Mouse (Mus musculus) cortical plate, adult 2 months (tissue): ENCODE results near the gene Cntnap2. TPM values are rescaled to one million over a fixed set of nuclear protein-coding genes. Genes with fewer than 3 reads are reported as not detected.
"Not testable (repeated sequence)": the region's sequence is repeated elsewhere in the genome, so short reads cannot be mapped to it uniquely, and the experiment has no call there.

ENCODE experiments used
- H3K27ac ChIP-seq: fragments of 200-500 bp; 2 replicates; pipeline ENCODE4 v1.5.1; 2012; ENCODE audit warnings: low read length, control low read depth, inconsistent platforms; ENCODE audit not compliant: insufficient read depth
- H3K4me1 ChIP-seq: fragments of 200-500 bp; 2 replicates; pipeline ENCODE4 v1.6.1; 2011; ENCODE audit warnings: low read length; ENCODE audit not compliant: control insufficient read depth, insufficient read depth
- H3K4me3 ChIP-seq: fragments of 200-500 bp; 2 replicates; pipeline ENCODE4 v1.5.1; 2011; ENCODE audit warnings: mild to moderate bottlenecking, low read length, control low read depth; ENCODE audit not compliant: insufficient read depth
- CTCF ChIP-seq: fragments of 200-500 bp; IDR thresholded peaks from 2 replicates; pipeline ENCODE4 v1.5.1; 2011; ENCODE audit warnings: mild to moderate bottlenecking, control low read depth, low read length; ENCODE audit not compliant: insufficient read depth; ENCODE audit errors: extremely low read depth
- POLR2A ChIP-seq: fragments of 200-500 bp; IDR thresholded peaks from 2 replicates; pipeline ENCODE4 v1.6.1; 2011; ENCODE audit warnings: mild to moderate bottlenecking, low read length, control low read depth; ENCODE audit not compliant: insufficient read depth; ENCODE audit errors: extremely low read depth
- polyA plus RNA-seq: library from polyadenylated mRNA; depleted of rRNA; stranded (reverse); fragments of >200 nt; gene quantifications from 2 replicates; pipeline ENCODE4 v1.2.3, GENCODE M21; 2012

Gene Cntnap2
- polyA plus RNA-seq, 1 experiment = 26.5 TPM

DNA sequence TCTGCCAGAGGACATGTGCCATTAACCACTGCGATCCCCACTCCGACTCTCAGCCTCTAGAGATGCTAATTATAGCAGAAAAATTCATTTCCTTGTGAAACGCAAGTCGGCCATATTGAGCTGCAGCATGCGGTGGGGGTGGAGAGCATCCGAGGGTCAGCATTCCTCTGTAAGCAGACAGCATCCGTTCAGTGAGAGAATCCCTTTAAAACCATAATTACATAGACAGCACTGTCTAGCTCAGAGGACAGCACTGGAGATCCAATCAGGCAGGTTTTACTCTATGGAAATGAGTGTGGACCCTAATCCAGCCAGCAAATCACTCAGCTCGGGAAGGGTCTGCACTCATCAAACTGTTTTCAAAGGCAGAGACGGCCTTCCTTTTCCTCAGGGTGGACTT lies 2133.3 kb downstream of the Cntnap2 start:
- no peak overlapping the region for H3K4me3 ChIP-seq
- H3K27ac ChIP-seq = no peak overlapping the region
- no peaks in the 10 kb centered on the region for H3K4me1 ChIP-seq
- TF ChIP-seq CTCF (no peak), POLR2A (no peak)

DNA sequence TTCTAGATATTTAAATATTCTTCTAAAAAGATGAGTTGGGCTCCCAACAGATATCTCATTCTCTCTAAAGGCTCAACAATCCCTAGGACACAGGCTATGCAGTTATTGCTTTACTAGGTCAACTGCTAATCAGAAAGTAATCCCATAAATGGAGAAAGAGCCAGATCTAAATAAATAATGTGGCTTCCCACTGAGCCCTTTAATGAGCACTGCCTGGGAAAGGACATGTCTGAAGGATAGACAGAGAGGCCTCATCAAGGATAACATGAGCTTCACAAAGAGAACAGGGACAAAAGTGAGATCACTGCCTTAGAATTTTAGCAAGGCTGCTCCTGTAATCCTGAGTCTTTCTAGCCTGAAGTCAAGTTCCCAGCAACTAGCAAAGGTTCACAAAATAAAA lies 2138.4 kb downstream of the Cntnap2 start:
- H3K4me1 ChIP-seq = no peaks in the 10 kb centered on the region
- no peak overlapping the region for H3K27ac ChIP-seq
- no peak overlapping the region for H3K4me3 ChIP-seq
- TF ChIP-seq POLR2A (no peak), CTCF (no peak)

- Histone ChIP-seq H3K27ac (no peak overlapping the region), H3K4me1 (no peaks in the 10 kb centered on the region), H3K4me3 (no peak overlapping the region)
- TF ChIP-seq CTCF (no peak), POLR2A (no peak)
These were observed 2141.5 kb downstream of the Cntnap2 start for GRCm38 (mm10) chr6:47200671-47201070.

GRCm38 (mm10) chr6:47208031-47208430 lies 2148.9 kb downstream of the Cntnap2 start:
- H3K4me3 ChIP-seq = no peak overlapping the region
- TF ChIP-seq POLR2A (no peak), CTCF (no peak)
- H3K27ac ChIP-seq = no peak overlapping the region
- no peaks in the 10 kb centered on the region for H3K4me1 ChIP-seq

DNA sequence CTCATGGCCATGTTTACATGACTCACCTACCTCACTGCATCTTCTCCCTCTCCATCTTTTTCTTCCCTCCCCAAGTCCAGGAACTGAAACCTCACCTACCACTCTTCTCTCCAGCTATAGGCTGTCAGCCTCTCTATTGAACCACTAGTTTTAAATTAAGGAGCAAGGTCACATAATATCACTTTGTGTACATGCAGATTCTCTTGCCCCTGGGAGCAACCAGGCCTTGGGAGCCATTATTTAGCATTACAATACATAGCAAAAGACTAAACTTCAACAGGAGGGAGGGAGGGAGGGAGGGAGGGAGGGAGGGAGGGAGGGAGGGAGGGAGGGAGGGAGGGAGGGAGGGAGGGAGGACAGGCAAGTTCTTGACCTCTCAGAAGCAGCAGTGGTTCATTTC lies 2155.6 kb downstream of the Cntnap2 start:
- Histone ChIP-seq H3K27ac (no peak overlapping the region), H3K4me1 (no peaks in the 10 kb centered on the region), H3K4me3 (no peak overlapping the region)
- TF ChIP-seq CTCF = no peak
- no peak for TF ChIP-seq POLR2A

- not testable (repeated sequence) for H3K27ac ChIP-seq, H3K4me3 ChIP-seq, H3K4me1 ChIP-seq
These were observed 2164.4 kb downstream of the Cntnap2 start for GRCm38 (mm10) chr6:47223578-47223977.

DNA sequence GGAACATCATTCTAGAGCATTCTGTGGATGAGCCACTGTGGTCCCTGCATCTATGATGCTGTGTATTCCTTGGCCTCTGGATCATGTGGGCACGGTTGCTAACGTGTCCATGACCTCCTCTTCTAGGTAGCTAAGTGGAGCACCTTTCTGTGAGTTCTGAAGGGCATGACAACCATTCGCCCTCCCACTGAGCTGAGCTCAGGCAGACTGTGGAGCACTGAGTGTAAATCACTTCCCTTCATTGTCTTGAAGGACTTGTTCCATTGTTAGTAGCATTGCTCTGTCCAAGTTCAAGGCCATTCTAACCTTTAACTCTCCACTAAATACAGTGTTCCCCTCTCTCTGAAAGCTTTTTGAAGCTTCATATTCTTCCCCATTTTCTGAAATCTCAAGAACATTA lies 2166.2 kb downstream of the Cntnap2 start:
- H3K4me1 ChIP-seq, H3K4me3 ChIP-seq, H3K27ac ChIP-seq: not testable (repeated sequence)

GRCm38 (mm10) chr6:47227601-47228000 lies 2168.4 kb downstream of the Cntnap2 start:
- Histone ChIP-seq H3K4me3 (no peak overlapping the region), H3K27ac (no peak overlapping the region)
- TF ChIP-seq CTCF = no peak
- TF ChIP-seq POLR2A = no peak

DNA sequence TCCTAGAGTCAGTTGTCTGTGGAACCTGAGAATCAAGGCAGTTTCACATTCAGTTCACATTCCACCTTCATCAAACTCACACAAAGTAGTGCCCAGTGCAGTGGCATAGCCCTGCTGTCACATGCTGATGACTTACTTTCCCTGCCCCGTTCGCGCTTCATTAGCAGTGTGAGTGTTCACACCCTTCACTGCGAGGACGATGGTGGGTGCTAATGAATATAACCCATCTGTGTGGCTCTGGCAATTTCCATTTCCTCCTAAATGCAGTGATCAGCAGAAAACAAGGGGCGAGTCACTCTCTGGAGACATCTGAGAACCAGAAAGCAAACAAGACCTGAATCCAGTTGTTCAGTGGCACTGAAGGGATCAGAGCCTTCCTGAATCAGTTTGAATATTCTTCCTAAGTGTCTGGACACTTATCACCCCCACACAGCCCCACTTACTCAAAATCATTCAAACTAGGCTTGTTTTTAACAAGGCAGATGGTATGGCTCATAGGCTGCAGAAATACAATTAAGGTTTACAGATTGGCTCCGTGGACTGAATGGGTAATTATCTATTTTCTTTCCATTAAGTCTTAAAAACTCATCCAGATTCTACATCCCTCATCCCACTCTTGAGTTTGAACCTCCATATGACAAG lies 2169.6 kb downstream of the Cntnap2 start:
- H3K4me1 ChIP-seq = no peaks in the 10 kb centered on the region; the same call in 1 of the 2 replicates
- no peak overlapping the region for H3K27ac ChIP-seq
- no peak overlapping the region for H3K4me3 ChIP-seq
- TF ChIP-seq CTCF = no peak
- no peak for TF ChIP-seq POLR2A

More at GRCm38 (mm10) chr6:47227601-47228000, 2168.4 kb downstream of the Cntnap2 start:
- no peaks in the 10 kb centered on the region; the same call in 1 of the 2 replicates for H3K4me1 ChIP-seq

GRCm38 (mm10) chr6:47231513-47231912 lies 2172.4 kb downstream of the Cntnap2 start:
- Histone ChIP-seq H3K4me3 (no peak overlapping the region), H3K4me1 (no peaks in the 10 kb centered on the region; the same call in 1 of the 2 replicates), H3K27ac (no peak overlapping the region)
- no peak for TF ChIP-seq CTCF
- no peak for TF ChIP-seq POLR2A
